Mouse (Mus musculus) lung, adult 2 months (tissue): ENCODE results near the gene Hivep1. TPM values are rescaled to one million over a fixed set of nuclear protein-coding genes. Genes with fewer than 3 reads are reported as not detected.
A peak's percentile ranks its signal among the peaks of the same experiment; 100 is the strongest.

Experiments used
- DNase-seq: peaks from one replicate; pipeline ENCODE4 v3.0.0; 2022
- H3K4me1 ChIP-seq: fragments of 200-500 bp; 2 replicates; pipeline ENCODE4 v1.6.1; 2011; ENCODE audit warnings: low read length; ENCODE audit not compliant: control insufficient read depth, insufficient read depth
- H3K4me3 ChIP-seq: fragments of 200-500 bp; replicated peaks from 2 replicates; pipeline ENCODE3; 2011; ENCODE audit warnings: low read depth, mild to moderate bottlenecking, control low read depth, low read length; ENCODE audit errors: extremely low read depth
- CTCF ChIP-seq: fragments of 200-500 bp; IDR thresholded peaks from 2 replicates; pipeline ENCODE4 v1.5.1; 2011; ENCODE audit warnings: mild to moderate bottlenecking, low read length, control low read depth; ENCODE audit not compliant: insufficient read depth
- POLR2A ChIP-seq: fragments of 200-500 bp; IDR thresholded peaks from 2 replicates; pipeline ENCODE4 v1.6.1; 2011; ENCODE audit warnings: low read depth, mild to moderate bottlenecking, control low read depth, low read length, borderline replicate concordance; ENCODE audit errors: extremely low read depth
- WGBS: fragments of 180-500 bp; shearing (Covaris S2); methylation state at CpG from one replicate; pipeline ENCODE4 v1.1.7; 2018; 5-methylcytosine and 5-hydroxymethylcytosine counted together
- polyA plus RNA-seq: library from polyadenylated mRNA; depleted of rRNA; stranded (reverse); fragments of >200 nt; gene quantifications from 2 replicates; pipeline ENCODE4 v1.2.3, GENCODE M21; 2012

The Hivep1 gene
- polyA plus RNA-seq, 1 experiment, result 41.8 TPM

DNA sequence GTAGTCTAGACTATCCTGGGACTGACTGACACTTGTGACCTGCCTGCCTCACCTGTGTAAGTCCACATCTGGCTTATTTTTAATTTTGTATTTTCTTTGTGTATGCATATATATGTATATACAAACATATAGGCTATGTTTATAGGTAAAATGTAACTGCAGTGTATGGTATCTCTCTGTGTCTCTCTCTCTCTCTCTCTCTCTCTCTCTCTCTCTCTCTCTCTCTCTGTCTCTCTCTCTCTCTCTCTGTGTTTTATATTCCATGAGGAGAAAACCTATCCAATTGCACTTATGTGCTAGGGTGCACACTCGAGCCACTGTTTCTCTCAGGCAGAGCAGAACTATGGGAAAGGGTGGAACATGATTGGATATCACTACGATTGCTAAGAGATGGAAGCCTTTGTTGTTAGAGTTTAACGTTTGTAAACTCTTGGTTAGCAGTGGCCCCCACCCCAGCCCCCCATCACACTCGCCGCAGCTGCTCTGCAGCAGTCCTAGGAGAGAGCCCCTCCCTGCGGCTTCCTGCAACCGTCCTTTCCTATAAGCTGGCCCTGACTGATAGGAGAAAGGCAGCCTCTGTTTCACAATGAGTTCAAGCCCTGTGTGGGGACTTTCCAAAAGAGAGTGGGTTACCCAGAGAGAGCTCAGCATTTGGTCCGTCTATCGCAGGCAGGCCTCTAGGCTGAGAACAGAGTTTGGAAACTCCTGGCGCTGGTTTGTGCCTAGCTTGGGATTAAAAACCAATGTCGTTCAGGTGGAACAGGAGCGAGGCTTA is 41.6 kb downstream of the Hivep1 start:
- WGBS, result 47% methylated on average over 12 of the region's 12 CpGs
- TF ChIP-seq POLR2A (no peak), CTCF (no peak)
- Histone ChIP-seq H3K4me1 (peaks cover 8% of the 10 kb centered on the region), H3K4me3 (no peak overlapping the region)
- no peak for DNase-seq

DNA sequence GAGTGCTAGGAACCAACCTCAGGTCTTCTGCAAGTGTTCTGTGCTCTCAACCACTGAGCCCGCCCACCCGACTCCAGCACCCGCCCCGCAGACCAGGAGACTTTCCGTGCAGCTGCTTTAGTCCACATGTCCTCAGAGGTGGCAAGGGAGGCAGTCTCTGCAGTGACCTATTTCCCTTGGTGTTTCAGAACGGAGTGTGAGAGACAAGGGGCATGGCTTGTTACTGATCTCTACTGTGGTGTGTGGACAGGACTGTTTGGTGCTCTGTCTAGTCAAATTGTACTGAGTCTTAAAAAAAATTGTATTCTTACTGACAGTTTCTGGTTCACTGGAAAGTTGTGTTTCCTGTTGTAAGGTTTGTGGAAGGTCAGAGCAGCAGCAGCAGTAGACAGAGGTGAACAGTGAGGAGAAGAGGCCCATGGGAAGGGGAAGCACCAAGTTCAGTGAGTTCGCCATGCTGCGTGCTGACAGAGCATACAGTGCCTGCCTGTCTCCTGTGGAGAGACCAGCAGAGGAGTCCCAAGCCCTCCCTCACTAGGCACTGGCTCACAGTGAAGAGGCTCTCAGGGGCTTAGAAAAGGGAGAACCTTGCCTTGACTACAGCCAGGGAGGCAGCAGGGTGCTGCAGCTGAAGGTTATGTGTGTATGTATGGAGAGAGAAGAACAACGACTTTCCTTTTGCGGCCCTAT is 44.1 kb downstream of the Hivep1 start:
- 67% methylated on average over 10 of the region's 10 CpGs for WGBS
- TF ChIP-seq POLR2A (no peak), CTCF (no peak)
- Histone ChIP-seq H3K4me3 (no peak overlapping the region), H3K4me1 (peaks cover 6% of the 10 kb centered on the region)
- no peak for DNase-seq

DNA sequence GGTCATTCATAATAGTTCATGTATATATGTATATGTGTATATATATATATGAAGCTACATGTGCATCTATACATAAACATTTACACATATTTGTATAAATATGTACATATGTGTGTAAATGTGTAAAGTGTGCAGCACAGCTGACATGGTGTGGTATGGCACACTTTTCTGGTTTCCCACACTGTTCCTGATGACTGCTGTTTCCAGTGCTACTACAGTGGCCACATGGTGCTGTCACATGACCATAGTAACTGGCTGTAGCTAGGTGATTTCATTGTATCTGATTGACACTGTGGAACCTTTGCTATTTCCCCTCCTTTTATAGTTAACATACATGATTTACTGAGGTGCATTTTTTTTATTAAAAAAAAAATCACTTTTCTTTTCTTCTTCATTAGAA is 45.3 kb downstream of the Hivep1 start:
- no peak for TF ChIP-seq POLR2A
- TF ChIP-seq CTCF, result no peak
- DNase-seq, result no peak

DNA sequence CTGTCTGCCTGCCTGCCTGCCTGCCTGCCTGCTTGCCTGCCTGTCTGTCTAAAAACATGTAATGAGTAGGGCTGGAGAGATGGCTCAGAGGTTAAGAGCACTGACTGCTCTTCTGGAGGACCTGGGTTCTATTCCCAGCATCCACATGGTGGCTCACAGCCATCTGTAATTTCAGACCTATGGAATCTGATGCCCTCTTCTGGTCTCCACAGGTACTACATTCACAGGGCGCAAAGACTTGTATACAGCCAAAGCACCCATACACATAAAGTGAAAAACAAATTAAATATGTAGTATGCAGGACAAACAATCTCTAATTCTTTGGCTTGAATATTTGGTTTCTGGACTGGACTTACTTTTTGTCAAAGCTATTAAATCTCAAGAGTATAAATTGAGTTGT is 46.7 kb downstream of the Hivep1 start:
- Histone ChIP-seq H3K4me1 (peaks cover 16% of the 10 kb centered on the region), H3K4me3 (no peak overlapping the region)
- 98% methylated on average over 1 of the region's 1 CpGs for WGBS
- TF ChIP-seq POLR2A, result no peak
- TF ChIP-seq CTCF, result no peak
- no peak for DNase-seq

More for the DNA sequence above, 45.3 kb downstream of the Hivep1 start:
- Histone ChIP-seq H3K4me3 (no peak overlapping the region), H3K4me1 (peaks cover 13% of the 10 kb centered on the region)

DNA sequence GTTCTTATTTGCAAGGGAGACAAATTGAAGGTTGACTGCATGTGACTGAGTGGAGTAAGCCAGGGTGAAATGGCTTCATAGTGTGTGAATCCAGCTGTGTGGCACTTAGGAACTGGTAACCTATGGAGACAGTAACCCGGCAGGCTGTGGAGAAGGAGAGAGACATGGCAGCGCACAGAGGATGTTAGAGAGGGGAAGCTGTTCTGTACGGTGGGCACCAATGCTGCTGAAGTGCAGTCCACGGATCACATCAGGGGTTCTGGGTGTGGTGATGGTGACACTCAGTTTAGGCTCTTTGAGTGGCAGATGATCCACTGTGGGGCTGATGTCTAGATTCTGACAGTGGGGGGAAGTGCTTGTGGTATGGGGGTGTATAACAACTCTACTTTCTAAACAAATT is 47.7 kb downstream of the Hivep1 start:
- H3K4me3 ChIP-seq, result no peak overlapping the region
- no peak for DNase-seq
- TF ChIP-seq CTCF, result no peak
- no peak for TF ChIP-seq POLR2A
- peaks cover 16% of the 10 kb centered on the region for H3K4me1 ChIP-seq
- WGBS, result 80% methylated on average over 4 of the region's 4 CpGs

DNA sequence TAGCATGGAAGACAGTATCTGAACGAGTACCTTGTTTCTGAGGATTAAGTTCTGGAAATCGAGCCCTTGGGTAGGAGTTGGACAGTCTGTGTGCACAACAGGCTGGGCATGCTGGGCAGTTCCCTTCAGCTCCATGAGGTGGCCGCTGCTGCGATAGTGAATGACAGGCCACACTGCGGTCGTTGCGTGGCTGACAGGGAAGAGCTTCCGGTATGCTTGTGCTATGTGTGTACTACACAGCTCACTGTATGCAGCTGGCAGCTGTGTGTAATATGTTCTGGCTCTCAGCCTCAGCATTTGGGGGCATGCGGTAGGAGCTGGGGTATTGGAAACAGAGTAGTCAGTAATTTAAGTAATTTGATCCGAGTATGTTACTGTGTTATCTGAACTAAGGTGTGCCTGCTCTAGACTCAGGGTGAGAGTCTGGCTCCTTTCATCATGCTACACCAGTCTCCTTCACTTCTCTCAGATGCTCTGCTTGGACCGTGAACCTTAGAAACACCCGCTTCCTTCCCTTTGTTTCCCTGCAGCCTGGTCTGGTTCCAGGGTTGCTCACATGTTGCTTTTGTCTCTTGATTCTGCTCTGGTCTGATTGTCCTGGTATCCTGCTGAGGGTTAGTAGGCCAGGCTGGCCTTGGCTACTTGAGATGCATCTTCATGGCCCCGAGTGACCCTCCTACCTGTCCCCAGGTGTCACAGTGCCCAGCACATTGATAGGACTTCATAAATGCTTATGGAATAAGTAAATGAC is 49.8 kb downstream of the Hivep1 start:
- no peak for DNase-seq
- WGBS, result 30% methylated on average over 13 of the region's 13 CpGs
- peaks cover 12% of the 10 kb centered on the region for H3K4me1 ChIP-seq
- no peak overlapping the region for H3K4me3 ChIP-seq
- TF ChIP-seq CTCF, result peak; percentile 49; the same call in 1 of the 2 replicates
- no peak for TF ChIP-seq POLR2A

DNA sequence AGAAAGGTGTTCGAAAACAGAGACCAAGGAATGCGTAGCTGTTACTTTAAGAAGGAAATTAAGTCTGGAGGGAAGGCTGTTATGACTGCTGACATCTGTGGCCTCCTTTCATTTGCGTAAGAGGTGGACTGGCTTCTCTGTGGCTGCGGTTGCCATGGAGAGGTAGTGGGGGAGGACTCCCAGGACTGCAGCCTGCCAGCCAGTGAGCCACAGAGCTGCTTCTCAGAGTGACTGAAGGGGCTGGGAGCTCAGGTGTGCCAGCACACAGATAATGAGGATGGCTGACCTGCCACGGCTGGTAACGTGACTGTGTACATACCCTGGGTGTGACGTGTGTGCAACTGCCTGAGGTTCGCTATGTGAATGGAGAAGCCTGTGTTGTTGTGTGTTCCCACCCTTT is 51.2 kb downstream of the Hivep1 start:
- DNase-seq, result peak; percentile 63
- H3K4me3 ChIP-seq, result peak overlapping the region; percentile 52
- TF ChIP-seq CTCF (no peak), POLR2A (no peak)
- 42% methylated on average over 8 of the region's 8 CpGs for WGBS
- peaks cover 12% of the 10 kb centered on the region for H3K4me1 ChIP-seq

DNA sequence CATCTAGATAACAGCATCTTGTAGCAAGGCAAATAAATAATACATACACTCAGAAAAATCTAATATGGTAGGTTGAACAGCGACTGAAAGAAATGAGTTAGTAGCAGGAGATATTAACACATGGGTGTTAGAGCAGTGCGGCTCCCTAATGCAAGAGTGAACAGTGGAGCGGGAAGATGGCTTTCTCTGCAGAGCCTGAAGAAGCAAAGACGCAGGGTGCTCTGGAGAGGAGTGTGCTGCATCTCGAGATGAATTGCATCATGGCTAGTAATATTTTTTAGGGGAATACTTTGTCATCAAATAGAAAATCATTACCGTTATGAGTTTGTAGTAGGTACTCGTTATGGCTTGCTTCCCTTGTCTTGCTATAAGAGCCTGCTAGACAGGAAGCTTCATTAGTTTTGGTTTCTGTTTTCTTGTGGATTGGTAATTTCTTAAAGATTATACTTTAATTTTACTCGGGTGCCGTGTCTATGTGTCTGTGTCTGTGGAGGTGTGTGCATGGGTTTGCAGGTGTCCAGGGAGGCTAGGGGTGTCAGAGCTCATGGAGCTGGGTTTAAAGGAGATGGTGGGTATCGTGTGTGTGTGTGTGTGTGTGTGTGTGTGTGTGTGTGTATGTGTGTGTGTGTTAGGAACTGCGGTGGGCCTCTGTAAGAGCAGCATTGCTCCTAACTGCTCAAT is 51.8 kb downstream of the Hivep1 start:
- no peak for TF ChIP-seq CTCF
- peaks cover 16% of the 10 kb centered on the region for H3K4me1 ChIP-seq
- 61% methylated on average over 11 of the region's 11 CpGs for WGBS
- DNase-seq, result no peak
- H3K4me3 ChIP-seq, result peak overlapping the region; percentile 1

DNA sequence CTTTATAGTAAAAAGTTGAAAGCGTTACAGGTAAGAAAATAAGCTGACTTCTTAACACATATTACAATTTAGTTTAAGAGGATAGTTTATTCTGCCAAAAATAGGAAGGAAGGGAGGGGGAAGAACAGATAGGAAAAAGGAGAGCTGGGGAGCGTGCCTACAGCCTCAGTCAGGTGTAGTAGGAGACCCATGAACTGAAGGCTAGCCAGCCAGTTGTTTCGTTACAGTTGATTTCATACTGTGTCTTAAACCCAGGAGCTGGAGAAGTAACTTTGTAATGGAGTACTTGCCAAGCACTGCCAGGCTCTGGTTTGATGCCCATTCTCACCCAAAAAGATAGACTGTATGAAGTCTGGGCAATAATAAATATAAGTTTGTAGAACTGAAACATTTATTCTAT is 52.5 kb downstream of the Hivep1 start:
- DNase-seq, result no peak
- 88% methylated on average over 3 of the region's 3 CpGs for WGBS
- H3K4me1 ChIP-seq, result peaks cover 16% of the 10 kb centered on the region
- TF ChIP-seq POLR2A (no peak), CTCF (no peak)
- no peak overlapping the region for H3K4me3 ChIP-seq
